In genomic region chr19:44756421-44757230, GRCm38 (mm10) we compare ENCODE assay signal across 9 mouse cellular contexts. TPM values are rescaled to one million over a fixed set of nuclear protein-coding genes. Genes with fewer than 3 reads are reported as not detected.
DNase-seq lines count a peak whose midpoint lies in the region; ATAC-seq lines count a peak whose summit lies in the region.
"Had no signal": no experiment of that assay in that cellular context is flagged by ENCODE, and none has a peak within 500 bp of the region (broad histone marks: within the 10 kb centered on the region; RNA-seq: fewer than 3 reads in every experiment).

No protein-coding gene starts in this region.

- no peak overlapping the region for H3K27ac ChIP-seq in embryonic facial prominence, embryonic 12.5 days
- H3K27ac ChIP-seq in midbrain, embryonic 12.5 days (replicated peaks), result no peak overlapping the region

- peaks cover 17% of the 10 kb centered on the region for H3K4me1 ChIP-seq in embryonic facial prominence, embryonic 12.5 days
- peaks cover 51% of the 10 kb centered on the region for H3K4me1 ChIP-seq in midbrain, embryonic 12.5 days

- peak overlapping the region; percentile 36 for H3K4me3 ChIP-seq in embryonic facial prominence, embryonic 12.5 days
- H3K4me3 ChIP-seq in midbrain, embryonic 12.5 days, result peak overlapping the region; percentile 43

- H3K27me3 ChIP-seq in embryonic facial prominence, embryonic 12.5 days, result peaks cover 93% of the 10 kb centered on the region
- peaks cover 95% of the 10 kb centered on the region for H3K27me3 ChIP-seq in midbrain, embryonic 12.5 days

- ATAC-seq in embryonic facial prominence, embryonic 12.5 days (ENCODE audit: insufficient number of reproducible peaks, insufficient read depth, low FRiP score, low TSS enrichment), result no peak
- ATAC-seq in midbrain, embryonic 12.5 days (ENCODE audit: low FRiP score, low read depth), result peak; percentile 62

- under 1% methylated on average over 70 of the region's 71 CpGs for WGBS in embryonic facial prominence, embryonic 12.5 days
- under 1% methylated on average over 64 of the region's 71 CpGs for WGBS in midbrain, embryonic 12.5 days

- no peaks in the 10 kb centered on the region for H3K36me3 ChIP-seq in embryonic facial prominence, embryonic 12.5 days
- no peaks in the 10 kb centered on the region for H3K36me3 ChIP-seq in midbrain, embryonic 12.5 days

- H3K9ac ChIP-seq in embryonic facial prominence, embryonic 12.5 days, result peak overlapping the region; percentile 24; the same call in 1 of the 2 replicates
- peak overlapping the region; percentile 35 for H3K9ac ChIP-seq in midbrain, embryonic 12.5 days (replicated peaks)

- intact Hi-C loops in heart, postnatal 14 days (cut with DNase I), result loop anchor here (5.0 kb wide), 2 partner anchors 131 to 476 kb away; no protein-coding TSS in a partner anchor

- peak overlapping the region; percentile 62 for H3K4me2 ChIP-seq in embryonic facial prominence, embryonic 12.5 days (replicated peaks)
- H3K4me2 ChIP-seq in midbrain, embryonic 12.5 days (replicated peaks), result peak overlapping the region; percentile 74

- no peaks in the 10 kb centered on the region for H3K9me3 ChIP-seq in embryonic facial prominence, embryonic 12.5 days
- H3K9me3 ChIP-seq in midbrain, embryonic 12.5 days, result no peaks in the 10 kb centered on the region

- DNase-seq in heart, adult 11 months, result peak; percentile 90
- DNase-seq in heart, postnatal 14 days, result no peak
- DNase-seq in kidney, adult 11 months, result peak; percentile 83
- no peak for DNase-seq in ovary, postnatal 14 days (ENCODE audit: low spot score)
- DNase-seq in right cerebral cortex, postnatal 36 days (ENCODE audit: low spot score in 2 of 2), result no peak
- no peak for DNase-seq in thymus, postnatal 25 days

RNA-seq across cellular contexts. Expression of gene Pax2, which starts 0.8 kb away (rescaled TPM):
- total RNA-seq in heart, postnatal 14 days (2021), result not detected
- polyA plus RNA-seq in embryonic facial prominence, embryonic 12.5 days (2016; fragmentation: Nextera tagmentation; extraction: Ambion mirVana), result 0.55 and 0.95 TPM in 2 replicates
- 0.32 and 0.33 TPM in 2 replicates for polyA plus RNA-seq in midbrain, embryonic 12.5 days (2016; fragmentation: Nextera tagmentation; extraction: Ambion mirVana)
- total RNA-seq: heart, adult 18-20 months had no signal

Comparison
In these comparisons a context has a peak if more than half of its experiments do, and no peak if none do; other contexts are left out.
1. DNase-seq: peak in heart, adult 11 months (single experiment) and kidney, adult 11 months (single experiment); none in heart, postnatal 14 days (0 of 2), ovary, postnatal 14 days (single experiment), right cerebral cortex, postnatal 36 days (0 of 2) and thymus, postnatal 25 days (single experiment).